Mouse (Mus musculus): ENCODE measurements at regions not wholly inside any gene's neighbourhood (a gene's known extent, or its start where the extent isn't known, plus 50 kb on each side); places are given as distances from the start of the nearest gene placed in this dataset.

DNA sequence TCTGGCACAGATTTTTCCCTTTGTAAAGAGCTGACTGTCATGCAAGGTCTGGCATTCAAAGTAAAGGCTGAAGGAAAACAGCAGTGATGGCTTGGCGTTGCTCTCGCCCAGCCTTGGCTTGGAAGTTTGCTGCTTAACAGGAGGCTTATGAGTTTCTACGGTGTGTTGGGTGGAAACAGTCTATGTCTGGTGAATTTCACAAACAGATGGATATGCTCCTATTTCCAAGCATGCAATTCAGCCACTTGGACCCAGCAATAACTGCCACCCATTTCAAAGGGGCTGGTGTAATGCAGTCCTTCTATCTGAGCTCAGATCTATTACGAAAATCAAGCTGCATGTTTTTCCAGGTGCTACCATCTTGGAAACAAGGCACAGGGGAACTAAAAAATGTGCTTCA, 632.2 kb upstream of the 2610301B20Rik start:
- TF ChIP-seq POLR2A (IDR thresholded peaks at IDR 0.05; ENCODE audit: insufficient read length, low read depth): no peak
- TF ChIP-seq POLR2AphosphoS2 (IDR thresholded peaks at IDR 0.05; ENCODE audit: insufficient read length, low read depth): no peak
- TF ChIP-seq TCF12 (IDR thresholded peaks at IDR 0.05; ENCODE audit: insufficient read depth, poor library complexity, severe bottlenecking): no peak
- no peak for TF ChIP-seq USF1 (IDR thresholded peaks at IDR 0.05; ENCODE audit: low read depth)
- TF ChIP-seq E2F4 (IDR thresholded peaks at IDR 0.05; ENCODE audit: insufficient read depth): no peak
- TF ChIP-seq MYOG (IDR thresholded peaks at IDR 0.05; ENCODE audit: control insufficient read depth in 1 of 3, insufficient read depth in 1 of 3, insufficient read length in 2 of 3, low read depth in 2 of 3): no peak
- no peak for TF ChIP-seq TCF3 (IDR thresholded peaks at IDR 0.05; ENCODE audit: insufficient read length, low read depth)
- no peak for TF ChIP-seq REST (IDR thresholded peaks at IDR 0.05; ENCODE audit: insufficient read depth, insufficient read length)
- TF ChIP-seq MAX (IDR thresholded peaks at IDR 0.05; ENCODE audit: low read depth): no peak
- no peak for TF ChIP-seq MYOD1 (IDR thresholded peaks at IDR 0.05; ENCODE audit: control insufficient read depth in 1 of 3, insufficient read length in 2 of 3, low read depth in 2 of 3)
- no peak for TF ChIP-seq CEBPB (IDR thresholded peaks at IDR 0.05; ENCODE audit: insufficient read depth, poor library complexity, severe bottlenecking)

All from myocyte (in vitro differentiated cells).